Mouse (Mus musculus) forebrain, embryonic 12.5 days (tissue): Measurements from ENCODE around the gene Rad23a. TPM values are rescaled to one million over a fixed set of nuclear protein-coding genes. Genes with fewer than 3 reads are reported as not detected.

ENCODE experiments used
- ATAC-seq: fragments of 200-750 bp; cut with Nextera tagmentation; 2 replicates; pipeline ENCODE4 v1.8.0; 2017; ENCODE audit warnings: moderate TSS enrichment; ENCODE audit not compliant: low FRiP score
- H3K27ac ChIP-seq: fragments of 300-500 bp; sonication (generic); 2 replicates; pipeline ENCODE4 v1.5.1; 2016; ENCODE audit warnings: mild to moderate bottlenecking
- H3K27me3 ChIP-seq: fragments of 300-500 bp; sonication (generic); 2 replicates; pipeline ENCODE4 v1.6.1; 2016; ENCODE audit warnings: mild to moderate bottlenecking
- H3K36me3 ChIP-seq: fragments of 300-500 bp; sonication (generic); replicated peaks from 2 replicates; pipeline ENCODE4 v1.6.1; 2016; ENCODE audit warnings: mild to moderate bottlenecking
- H3K4me1 ChIP-seq: fragments of 300-500 bp; sonication (generic); 2 replicates; pipeline ENCODE4 v1.6.1; 2016
- H3K4me2 ChIP-seq: fragments of 300-500 bp; sonication (generic); 2 replicates; pipeline ENCODE4 v1.6.1; 2016; ENCODE audit warnings: mild to moderate bottlenecking, moderate library complexity
- H3K4me3 ChIP-seq: fragments of 300-500 bp; sonication (generic); replicated peaks from 2 replicates; pipeline ENCODE4 v1.5.1; 2016; ENCODE audit warnings: mild to moderate bottlenecking
- H3K9ac ChIP-seq: fragments of 300-500 bp; sonication (generic); 2 replicates; pipeline ENCODE4 v1.6.1; 2016; ENCODE audit warnings: mild to moderate bottlenecking
- H3K9me3 ChIP-seq: fragments of 300-500 bp; sonication (generic); 2 replicates; pipeline ENCODE4 v1.6.1; 2016
- WGBS: fragments of 180-500 bp; shearing (Covaris S2); methylation state at CpG from one replicate; pipeline ENCODE4 v1.1.7; 2016; 5-methylcytosine and 5-hydroxymethylcytosine counted together
- polyA plus RNA-seq: library from polyadenylated mRNA; unstranded; fragments of >200 nt; fragmentation: Nextera tagmentation; extraction: Ambion mirVana; gene quantifications from 2 replicates; pipeline ENCODE4 v1.2.1, GENCODE M21; 2016

Gene Rad23a
- polyA plus RNA-seq: 108 and 118 TPM in 2 replicates

GRCm38 (mm10) chr8:84840248-84840999 lies at the start of gene Rad23a:
TSS of gene Rad23a (minus strand) at chr8:84840665.
- ATAC-seq: peak; percentile 95
- under 1% methylated on average over 54 of the region's 55 CpGs for WGBS
- Histone ChIP-seq H3K4me1 (peaks cover 43% of the 10 kb centered on the region), H3K4me3 (peak within 1 kb of the TSS; percentile 74), H3K27ac (peak within 1 kb of the TSS; percentile 87), H3K27me3 (no peaks in the 10 kb centered on the region), H3K9ac (peak within 1 kb of the TSS; percentile 87), H3K4me2 (peak within 1 kb of the TSS; percentile 63), H3K36me3 (peaks cover 78% of the 10 kb centered on the region), H3K9me3 (no peaks in the 10 kb centered on the region)

- H3K4me2 ChIP-seq: no peak overlapping the region
- ATAC-seq: no peak
- peaks cover 16% of the 10 kb centered on the region for H3K4me1 ChIP-seq
- no peaks in the 10 kb centered on the region for H3K27me3 ChIP-seq
- no peak overlapping the region for H3K27ac ChIP-seq
- H3K9me3 ChIP-seq: no peaks in the 10 kb centered on the region
- no peak overlapping the region for H3K9ac ChIP-seq
- H3K4me3 ChIP-seq: no peak overlapping the region
- peaks cover 42% of the 10 kb centered on the region for H3K36me3 ChIP-seq
- WGBS: 91% methylated on average over 1 of the region's 1 CpGs
Measured at GRCm38 (mm10) chr8:84889141-84889540, 48.7 kb upstream of the Rad23a start.

GRCm38 (mm10) chr8:84888280-84888679 lies 47.8 kb upstream of the Rad23a start:
- Histone ChIP-seq H3K4me3 (no peak overlapping the region), H3K9ac (no peak overlapping the region), H3K27me3 (no peaks in the 10 kb centered on the region), H3K4me2 (no peak overlapping the region), H3K27ac (no peak overlapping the region), H3K4me1 (peaks cover 12% of the 10 kb centered on the region), H3K9me3 (no peaks in the 10 kb centered on the region), H3K36me3 (peaks cover 46% of the 10 kb centered on the region)
- no peak for ATAC-seq
- 92% methylated on average over 3 of the region's 3 CpGs for WGBS

- 87% methylated on average over 4 of the region's 4 CpGs for WGBS
- Histone ChIP-seq H3K9me3 (no peaks in the 10 kb centered on the region), H3K36me3 (peaks cover 41% of the 10 kb centered on the region), H3K4me1 (no peaks in the 10 kb centered on the region), H3K27me3 (no peaks in the 10 kb centered on the region), H3K9ac (no peak overlapping the region), H3K27ac (no peak overlapping the region), H3K4me3 (no peak overlapping the region), H3K4me2 (no peak overlapping the region)
- no peak for ATAC-seq
Measured at GRCm38 (mm10) chr8:84884728-84885127, 44.3 kb upstream of the Rad23a start.

- no peaks in the 10 kb centered on the region for H3K27me3 ChIP-seq
- ATAC-seq: no peak
- no peak overlapping the region for H3K4me2 ChIP-seq
- no peak overlapping the region for H3K4me3 ChIP-seq
- no peaks in the 10 kb centered on the region for H3K9me3 ChIP-seq
- H3K4me1 ChIP-seq: peaks cover 5% of the 10 kb centered on the region; the same call in 1 of the 2 replicates
- H3K9ac ChIP-seq: no peak overlapping the region
- 85% methylated on average over 1 of the region's 1 CpGs for WGBS
- H3K27ac ChIP-seq: no peak overlapping the region
- peaks cover 6% of the 10 kb centered on the region for H3K36me3 ChIP-seq
Measured at GRCm38 (mm10) chr8:84878915-84879314, 38.5 kb upstream of the Rad23a start.

GRCm38 (mm10) chr8:84877297-84878035 lies 37.0 kb upstream of the Rad23a start:
- no peak overlapping the region for H3K4me2 ChIP-seq
- H3K27me3 ChIP-seq: peaks cover 7% of the 10 kb centered on the region
- no peaks in the 10 kb centered on the region; the same call in 1 of the 2 replicates for H3K36me3 ChIP-seq
- no peak for ATAC-seq
- WGBS: 71% methylated on average over 3 of the region's 3 CpGs
- H3K4me1 ChIP-seq: peaks cover 11% of the 10 kb centered on the region
- no peak overlapping the region for H3K9ac ChIP-seq
- 0 out of 2 replicates have a peak overlapping the region, but pooled peaks have one; percentile 31 for H3K27ac ChIP-seq
- no peaks in the 10 kb centered on the region for H3K9me3 ChIP-seq
- no peak overlapping the region for H3K4me3 ChIP-seq

- Histone ChIP-seq H3K9ac (no peak overlapping the region), H3K36me3 (peaks cover 12% of the 10 kb centered on the region), H3K4me2 (no peak overlapping the region), H3K4me3 (no peak overlapping the region), H3K9me3 (no peaks in the 10 kb centered on the region), H3K27ac (no peak overlapping the region), H3K4me1 (peaks cover 21% of the 10 kb centered on the region), H3K27me3 (peaks cover 17% of the 10 kb centered on the region)
- ATAC-seq: no peak
- 86% methylated on average over 3 of the region's 3 CpGs for WGBS
Measured at GRCm38 (mm10) chr8:84874339-84874738, 33.9 kb upstream of the Rad23a start.

- ATAC-seq: no peak
- 69% methylated on average over 4 of the region's 4 CpGs for WGBS
Measured at GRCm38 (mm10) chr8:84873016-84873415, 32.6 kb upstream of the Rad23a start.

GRCm38 (mm10) chr8:84872309-84872965 lies 32.0 kb upstream of the Rad23a start:
- Histone ChIP-seq H3K4me1 (peaks cover 17% of the 10 kb centered on the region), H3K4me2 (peak overlapping the region; percentile 82), H3K9me3 (no peaks in the 10 kb centered on the region), H3K4me3 (peak overlapping the region; percentile 44), H3K27ac (no peak overlapping the region), H3K9ac (peak overlapping the region; percentile 57), H3K27me3 (peaks cover 17% of the 10 kb centered on the region), H3K36me3 (peaks cover 31% of the 10 kb centered on the region)
- WGBS: 3% methylated on average over 54 of the region's 54 CpGs
- ATAC-seq: peak; percentile 72

More at GRCm38 (mm10) chr8:84873016-84873415, 32.6 kb upstream of the Rad23a start:
- Histone ChIP-seq H3K4me1 (peaks cover 21% of the 10 kb centered on the region), H3K36me3 (peaks cover 26% of the 10 kb centered on the region), H3K27ac (no peak overlapping the region), H3K9me3 (no peaks in the 10 kb centered on the region), H3K27me3 (peaks cover 17% of the 10 kb centered on the region), H3K4me3 (peak overlapping the region; percentile 44), H3K9ac (0 out of 2 replicates have a peak overlapping the region, but pooled peaks have one; percentile 57), H3K4me2 (peak overlapping the region; percentile 82)

GRCm38 (mm10) chr8:84871376-84872308 lies 31.2 kb upstream of the Rad23a start, which contains the start of gene Syce2:
TSS of gene Syce2 (plus strand) at chr8:84872111.
- peak within 1 kb of the TSS; percentile 82 for H3K4me2 ChIP-seq
- H3K27me3 ChIP-seq: peaks cover 17% of the 10 kb centered on the region
- 0 out of 2 replicates have a peak within 1 kb of the TSS, but pooled peaks have one; percentile 25 for H3K27ac ChIP-seq
- peaks cover 39% of the 10 kb centered on the region for H3K36me3 ChIP-seq
- H3K9me3 ChIP-seq: no peaks in the 10 kb centered on the region
- H3K4me3 ChIP-seq: peak within 1 kb of the TSS; percentile 44
- peaks cover 16% of the 10 kb centered on the region for H3K4me1 ChIP-seq
- 17% methylated on average over 43 of the region's 46 CpGs for WGBS
- peak; percentile 64 for ATAC-seq
- H3K9ac ChIP-seq: peak within 1 kb of the TSS; percentile 57

GRCm38 (mm10) chr8:84856864-84857441 lies 16.5 kb upstream of the Rad23a start, which contains the start of gene Farsa:
TSS of gene Farsa (plus strand) at chr8:84856989.
- Histone ChIP-seq H3K4me3 (peak within 1 kb of the TSS; percentile 67), H3K27ac (peak within 1 kb of the TSS; percentile 65), H3K36me3 (peaks cover 29% of the 10 kb centered on the region), H3K27me3 (no peaks in the 10 kb centered on the region), H3K4me2 (peak within 1 kb of the TSS; percentile 86), H3K4me1 (peaks cover 20% of the 10 kb centered on the region), H3K9me3 (no peaks in the 10 kb centered on the region), H3K9ac (peak within 1 kb of the TSS; percentile 81)
- WGBS: under 1% methylated on average over 39 of the region's 39 CpGs
- peak; percentile 92 for ATAC-seq
